Mouse (Mus musculus): Measurements from ENCODE around the gene Gpr12. TPM values are rescaled to one million over a fixed set of nuclear protein-coding genes. Genes with fewer than 3 reads are reported as not detected.

Gpr12 gene
- total and polyA plus RNA-seq, 3 experiments, result not detected

DNA sequence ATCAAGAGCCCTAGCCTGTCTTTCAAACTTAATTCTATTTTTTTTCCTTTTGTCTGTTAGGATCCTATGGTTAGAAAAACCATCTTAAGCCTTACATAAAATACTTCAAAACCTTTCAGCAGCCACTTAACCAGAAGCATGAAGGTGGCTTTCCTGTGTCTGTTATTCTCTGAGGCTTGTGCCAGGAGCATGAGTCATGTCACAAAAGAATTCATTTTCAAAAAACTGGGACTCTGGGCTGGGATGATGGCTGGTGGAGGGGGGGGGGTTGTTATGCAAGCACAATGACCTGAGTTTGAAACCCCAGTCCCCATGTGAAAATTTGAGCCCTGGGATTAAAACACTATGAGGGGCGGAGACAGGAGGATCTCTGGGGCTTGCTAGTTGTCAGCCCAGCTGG lies 43.8 kb upstream of the Gpr12 start:
- Histone ChIP-seq H3K9me3 (replicated peaks; ENCODE audit: insufficient read depth, low read length) (no peaks in the 10 kb centered on the region), H3K9ac (ENCODE audit: control insufficient read depth, low read depth, low read length, poor library complexity, severe bottlenecking) (no peak overlapping the region), H3K27me3 (ENCODE audit: control insufficient read depth in 1 of 2, insufficient read depth in 2 of 2, low read length in 2 of 2) (no peaks in the 10 kb centered on the region), H3K27ac (ENCODE audit: control insufficient read depth, low read depth, low read length) (no peak overlapping the region), H3K36me3 (ENCODE audit: control insufficient read depth in 1 of 2, insufficient read depth in 2 of 2, low read length in 2 of 2) (no peaks in the 10 kb centered on the region), H3K79me2 (ENCODE audit: control insufficient read depth, insufficient read depth, low read length, poor library complexity) (no peaks in the 10 kb centered on the region), H3K4me1 (ENCODE audit: control insufficient read depth in 1 of 2, insufficient read depth in 2 of 2, low read length in 2 of 2) (no peaks in the 10 kb centered on the region), H3K4me3 (ENCODE audit: control insufficient read depth in 1 of 2, insufficient read depth in 1 of 2, low read depth in 2 of 2, low read length in 2 of 2) (no peak overlapping the region)
- DNase-seq (ENCODE audit: low read depth, low spot score), result no peak
- TF ChIP-seq BHLHE40 (IDR thresholded peaks at IDR 0.05; ENCODE audit: borderline replicate concordance, low read depth, low read length) (no peak), RAD21 (IDR thresholded peaks at IDR 0.05; ENCODE audit: low read depth, low read length) (no peak), GATA1 (IDR thresholded peaks at IDR 0.05; ENCODE audit: low read depth, low read length) (no peak), KAT2A (conservative IDR thresholded peaks at IDR 0.05; ENCODE audit: low read depth, low read length) (no peak), ZMIZ1 (IDR thresholded peaks at IDR 0.05; ENCODE audit: low read depth, low read length) (no peak), SIN3A (IDR thresholded peaks at IDR 0.05; ENCODE audit: low read length) (no peak), CHD1 (IDR thresholded peaks at IDR 0.05; ENCODE audit: low read depth, low read length) (no peak), MAZ (IDR thresholded peaks at IDR 0.05; ENCODE audit: low read depth, low read length) (no peak), UBTF (IDR thresholded peaks at IDR 0.05; ENCODE audit: borderline replicate concordance, insufficient read depth, low read depth, low read length) (no peak), MEF2A (IDR thresholded peaks at IDR 0.05; ENCODE audit: extremely low read depth, insufficient replicate concordance, low read depth, low read length, poor library complexity, severe bottlenecking) (no peak), TBP (IDR thresholded peaks at IDR 0.05; ENCODE audit: low read depth, low read length) (no peak), JUND (IDR thresholded peaks at IDR 0.05; ENCODE audit: low read depth, low read length) (no peak), E2F4 (IDR thresholded peaks at IDR 0.05; ENCODE audit: borderline replicate concordance, low read depth, low read length) (no peak), CTCF (IDR thresholded peaks at IDR 0.05 in 2 of 3, conservative IDR thresholded peaks at IDR 0.05 in 1 of 3; ENCODE audit: control insufficient read depth in 1 of 3, insufficient read depth in 1 of 3, low read depth in 2 of 3, low read length in 3 of 3, poor library complexity in 1 of 3, severe bottlenecking in 1 of 3) (no peak), EP300 (IDR thresholded peaks at IDR 0.05; ENCODE audit: low read depth in 1 of 2, low read length in 2 of 2) (no peak), NRF1 (IDR thresholded peaks at IDR 0.05; ENCODE audit: insufficient read depth, low read depth, low read length, poor library complexity, severe bottlenecking) (no peak), MYB (IDR thresholded peaks at IDR 0.05; ENCODE audit: low read depth, low read length) (no peak)

DNA sequence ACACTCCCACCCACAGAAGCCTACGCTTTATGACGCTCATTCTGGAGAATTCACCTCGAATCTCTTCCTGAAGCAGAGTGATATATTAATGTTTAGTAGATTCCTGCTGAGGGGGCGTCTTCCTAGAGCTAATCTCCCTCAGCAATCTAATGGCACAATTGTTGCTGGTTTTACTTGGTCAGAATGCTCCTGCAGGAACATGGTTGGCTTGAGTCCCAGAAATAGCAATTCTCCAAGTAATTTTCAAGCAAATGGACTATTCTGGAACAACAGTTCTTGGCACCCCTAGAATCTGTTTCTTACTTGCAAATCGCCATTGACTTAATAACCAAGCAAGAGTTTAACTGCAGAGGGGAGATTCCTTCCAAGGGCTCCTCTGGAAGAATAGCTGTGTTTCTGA lies 42.9 kb upstream of the Gpr12 start:
- H3K36me3 ChIP-seq (ENCODE audit: control insufficient read depth in 1 of 2, insufficient read depth in 2 of 2, low read length in 2 of 2), result no peaks in the 10 kb centered on the region
- H3K27ac ChIP-seq (ENCODE audit: control insufficient read depth, low read depth, low read length), result no peak overlapping the region
- H3K4me3 ChIP-seq (ENCODE audit: control insufficient read depth in 1 of 2, insufficient read depth in 1 of 2, low read depth in 2 of 2, low read length in 2 of 2), result no peak overlapping the region
- no peaks in the 10 kb centered on the region for H3K9me3 ChIP-seq (replicated peaks; ENCODE audit: insufficient read depth, low read length)
- no peaks in the 10 kb centered on the region for H3K79me2 ChIP-seq (ENCODE audit: control insufficient read depth, insufficient read depth, low read length, poor library complexity)
- no peaks in the 10 kb centered on the region for H3K4me1 ChIP-seq (ENCODE audit: control insufficient read depth in 1 of 2, insufficient read depth in 2 of 2, low read length in 2 of 2)
- no peak for DNase-seq (ENCODE audit: low read depth, low spot score)
- no peak overlapping the region for H3K9ac ChIP-seq (ENCODE audit: control insufficient read depth, low read depth, low read length, poor library complexity, severe bottlenecking)
- no peaks in the 10 kb centered on the region for H3K27me3 ChIP-seq (ENCODE audit: control insufficient read depth in 1 of 2, insufficient read depth in 2 of 2, low read length in 2 of 2)
- no peak for TF ChIP-seq GABPA (IDR thresholded peaks at IDR 0.05; ENCODE audit: low read depth, low read length)
- TF ChIP-seq GATA1 (IDR thresholded peaks at IDR 0.05; ENCODE audit: low read depth, low read length), result no peak
- no peak for TF ChIP-seq ZMIZ1 (IDR thresholded peaks at IDR 0.05; ENCODE audit: low read depth, low read length)
- no peak for TF ChIP-seq CHD2 (IDR thresholded peaks at IDR 0.05; ENCODE audit: low read length)
- TF ChIP-seq POLR2AphosphoS2 (IDR thresholded peaks at IDR 0.05; ENCODE audit: low read length), result no peak
- TF ChIP-seq SIN3A (IDR thresholded peaks at IDR 0.05; ENCODE audit: low read length), result no peak
- no peak for TF ChIP-seq CTCF (IDR thresholded peaks at IDR 0.05 in 2 of 3, conservative IDR thresholded peaks at IDR 0.05 in 1 of 3; ENCODE audit: control insufficient read depth in 1 of 3, insufficient read depth in 1 of 3, low read depth in 2 of 3, low read length in 3 of 3, poor library complexity in 1 of 3, severe bottlenecking in 1 of 3)
- TF ChIP-seq MYC (IDR thresholded peaks at IDR 0.05; ENCODE audit: low read depth, low read length), result no peak
- TF ChIP-seq TCF12 (IDR thresholded peaks at IDR 0.05; ENCODE audit: low read depth, low read length), result no peak
- no peak for TF ChIP-seq ZKSCAN1 (IDR thresholded peaks at IDR 0.05; ENCODE audit: low read depth, low read length)
- no peak for TF ChIP-seq MXI1 (IDR thresholded peaks at IDR 0.05; ENCODE audit: low read depth, low read length)
- no peak for TF ChIP-seq TBP (IDR thresholded peaks at IDR 0.05; ENCODE audit: low read depth, low read length)
- no peak for TF ChIP-seq EP300 (IDR thresholded peaks at IDR 0.05; ENCODE audit: low read depth in 1 of 2, low read length in 2 of 2)
- no peak for TF ChIP-seq JUND (IDR thresholded peaks at IDR 0.05; ENCODE audit: low read depth, low read length)
- TF ChIP-seq MYB (IDR thresholded peaks at IDR 0.05; ENCODE audit: low read depth, low read length), result no peak
- no peak for TF ChIP-seq RCOR1 (IDR thresholded peaks at IDR 0.05; ENCODE audit: low read depth, low read length)
- TF ChIP-seq POLR2AphosphoS5 (IDR thresholded peaks at IDR 0.05; ENCODE audit: borderline replicate concordance, low read depth, low read length), result no peak
